Mouse (Mus musculus) CH12.LX (cell line): Measurements from ENCODE around the gene Ift22.

Experiments
- CHD2 ChIP-seq: IDR thresholded peaks from 2 replicates; pipeline ENCODE4 v1.6.1; 2011; ENCODE audit warnings: low read length, improper control_type of control experiment
- CTCF ChIP-seq, 2 experiments: IDR thresholded peaks in 1 of 2; conservative IDR thresholded peaks in 1 of 2; 2 replicates each; pipeline ENCODE4 v1.5.1; 2011 to 2012; ENCODE audit warnings: low read depth in 2 of 2, low read length in 2 of 2, improper control_type of control experiment in 1 of 2, inconsistent platforms in 1 of 2, mild to moderate bottlenecking in 1 of 2, moderate library complexity in 1 of 2
- EP300 ChIP-seq: IDR thresholded peaks from 2 replicates; pipeline ENCODE4 v1.6.1; 2011; ENCODE audit warnings: low read length, improper control_type of control experiment
- IRF4 ChIP-seq: IDR thresholded peaks from 2 replicates; pipeline ENCODE4 v1.6.1; 2014; ENCODE audit warnings: low read depth, mild to moderate bottlenecking, inconsistent platforms, low read length, improper control_type of control experiment
- MAFK ChIP-seq: IDR thresholded peaks from 2 replicates; pipeline ENCODE4 v1.6.1; 2011; ENCODE audit warnings: low read length, improper control_type of control experiment; ENCODE audit not compliant: insufficient replicate concordance
- POLR2A ChIP-seq: IDR thresholded peaks from 2 replicates; pipeline ENCODE4 v1.6.1; 2011; ENCODE audit warnings: low read depth, mild to moderate bottlenecking, improper control_type of control experiment, low read length
- RCOR1 ChIP-seq: conservative IDR thresholded peaks from 2 replicates; pipeline ENCODE4 v1.6.1; 2012; ENCODE audit warnings: low read depth, mild to moderate bottlenecking, inconsistent platforms, low read length, improper control_type of control experiment
- SIN3A ChIP-seq: IDR thresholded peaks from 2 replicates; pipeline ENCODE4 v1.6.1; 2012; ENCODE audit warnings: low read length, improper control_type of control experiment, inconsistent platforms
- UBTF ChIP-seq: IDR thresholded peaks from 2 replicates; pipeline ENCODE4 v1.6.1; 2012; ENCODE audit warnings: low read depth, mild to moderate bottlenecking, inconsistent platforms, low read length, improper control_type of control experiment, moderate library complexity
- USF1 ChIP-seq: IDR thresholded peaks from 2 replicates; pipeline ENCODE4 v1.6.1; 2014; ENCODE audit warnings: low read depth, mild to moderate bottlenecking, inconsistent platforms, low read length, improper control_type of control experiment
- ZC3H11A ChIP-seq: IDR thresholded peaks from 2 replicates; pipeline ENCODE4 v1.6.1; 2012; ENCODE audit warnings: low read depth, mild to moderate bottlenecking, inconsistent platforms, low read length, improper control_type of control experiment

- TF ChIP-seq SIN3A (no peak), EP300 (no peak), POLR2A (no peak), CHD2 (no peak), ZC3H11A (no peak), MAFK (no peak), CTCF (conservative IDR thresholded peaks at IDR 0.05 in 1 of 2, IDR thresholded peaks at IDR 0.05 in 1 of 2; ENCODE audit: low read depth in 2 of 2, low read length in 2 of 2) (peak; percentile 64 to 66; a peak in 3 of 4 replicates), IRF4 (no peak), UBTF (no peak), RCOR1 (no peak), USF1 (no peak)
Observed at GRCm38 (mm10) chr5:136935905-136936695, 28.1 kb downstream of the Ift22 start.
